Mouse (Mus musculus) heart, embryonic 13.5 days (tissue): ENCODE results near the gene Gm9045. TPM values are rescaled to one million over a fixed set of nuclear protein-coding genes. Genes with fewer than 3 reads are reported as not detected.

Experiments used
- polyA plus RNA-seq: library from polyadenylated mRNA; unstranded; fragments of >200 nt; fragmentation: Nextera tagmentation; extraction: Ambion mirVana; gene quantifications from 2 replicates; pipeline ENCODE4 v1.2.1, GENCODE M21; 2015

Gene Gm9045
- polyA plus RNA-seq, 1 experiment from 2014 or later, result 0.08 TPM

Other genes with a start within 250 kb of the Gm9045 start
- gene Mdm1, start 196.0 kb downstream of the Gm9045 start, polyA plus RNA-seq, result 14.1 and 14.4 TPM in 2 replicates
- not detected in 2 replicates for gene Il22, start 132.9 kb downstream of the Gm9045 start, polyA plus RNA-seq
- gene Gm32717, start 97.1 kb downstream of the Gm9045 start, polyA plus RNA-seq, result not detected in 2 replicates
- gene Gm32802, start 79.1 kb downstream of the Gm9045 start, polyA plus RNA-seq, result not detected in 2 replicates
- gene Iltifb, start 42.8 kb downstream of the Gm9045 start, polyA plus RNA-seq, result not detected in 2 replicates
- gene Gm9040, start 10.9 kb downstream of the Gm9045 start, polyA plus RNA-seq, result not detected in 2 replicates
- gene Gm9044, start 5.4 kb downstream of the Gm9045 start, polyA plus RNA-seq, result not detected in 2 replicates
- gene Gm9046, start 5.4 kb upstream of the Gm9045 start, polyA plus RNA-seq, result not detected in 2 replicates
- not detected in 2 replicates for gene Gm9048, start 10.8 kb upstream of the Gm9045 start, polyA plus RNA-seq
- 0.08 TPM in 1 of 2 replicates, not detected in the other for gene Gm9049, start 16.3 kb upstream of the Gm9045 start, polyA plus RNA-seq
- not detected in 2 replicates for gene Ifng, start 103.2 kb upstream of the Gm9045 start, polyA plus RNA-seq